Mouse (Mus musculus): ENCODE measurements around the gene Rccd1. TPM values are rescaled to one million over a fixed set of nuclear protein-coding genes. Genes with fewer than 3 reads are reported as not detected.

Gene Rccd1
- total RNA-seq, 1 experiment from 2014 or later = 15.4 TPM

DNA sequence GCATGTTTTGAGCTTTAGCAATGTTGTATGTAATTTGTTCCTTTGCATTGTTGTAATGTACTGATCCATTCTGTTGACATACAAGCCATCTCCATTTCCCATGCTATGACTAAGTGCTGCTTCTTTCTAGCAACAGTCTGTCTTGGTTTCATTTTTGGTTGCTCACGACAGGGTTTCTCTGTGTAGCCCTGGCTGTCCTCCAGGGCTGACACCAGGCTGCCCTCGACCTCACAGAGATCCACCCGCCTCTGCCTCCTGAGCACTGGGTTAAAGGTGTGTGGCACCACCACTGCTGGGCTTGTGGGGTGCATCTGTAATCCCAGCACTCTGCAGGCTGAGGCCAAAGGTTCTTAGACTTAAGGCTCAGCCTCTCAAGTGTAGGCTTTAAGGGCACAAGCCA, 24.7 kb downstream of the Rccd1 start:
- DNase-seq = no peak

DNA sequence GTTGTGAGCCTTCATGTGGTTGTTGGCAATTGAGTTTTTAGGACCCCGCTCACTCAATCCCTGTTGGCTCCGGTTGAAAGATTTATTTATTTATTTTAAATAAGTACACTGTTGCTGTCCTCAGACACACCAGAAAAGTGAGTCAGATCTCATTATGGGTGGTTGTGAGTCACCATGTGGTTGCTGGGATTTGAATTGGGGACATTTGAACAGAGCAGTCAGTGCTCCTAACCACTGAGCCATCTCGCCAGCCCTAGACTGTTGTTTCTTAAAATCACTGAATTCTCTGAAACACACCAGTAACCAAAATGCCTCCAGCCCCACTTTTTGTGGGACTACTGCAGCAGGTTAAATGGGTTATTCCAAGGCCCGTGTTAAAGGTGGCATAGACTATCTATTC, 25.5 kb downstream of the Rccd1 start:
- no peak for DNase-seq

DNA sequence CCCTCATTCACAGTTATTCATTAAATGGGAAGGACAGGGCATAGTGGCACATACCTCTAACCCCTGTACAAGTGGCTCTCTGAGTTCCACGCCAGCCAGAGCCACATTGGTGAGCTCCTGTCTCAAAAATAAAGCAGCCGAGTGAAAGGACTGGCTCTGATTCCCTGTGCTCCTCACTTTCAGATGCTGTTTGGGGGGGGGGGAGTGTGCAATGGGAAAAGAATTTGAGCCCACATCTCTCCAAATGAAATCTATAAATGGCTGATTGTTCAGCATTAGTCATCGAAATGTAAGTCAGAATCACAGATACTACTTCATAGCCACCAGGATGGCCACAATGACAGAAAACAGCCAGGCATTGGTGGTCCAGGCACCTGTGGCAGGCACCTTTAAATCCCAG, 27.2 kb downstream of the Rccd1 start:
- no peak for DNase-seq

GRCm38 (mm10) chr7:80296462-80296861, 27.8 kb downstream of the Rccd1 start:
- DNase-seq = no peak

DNA sequence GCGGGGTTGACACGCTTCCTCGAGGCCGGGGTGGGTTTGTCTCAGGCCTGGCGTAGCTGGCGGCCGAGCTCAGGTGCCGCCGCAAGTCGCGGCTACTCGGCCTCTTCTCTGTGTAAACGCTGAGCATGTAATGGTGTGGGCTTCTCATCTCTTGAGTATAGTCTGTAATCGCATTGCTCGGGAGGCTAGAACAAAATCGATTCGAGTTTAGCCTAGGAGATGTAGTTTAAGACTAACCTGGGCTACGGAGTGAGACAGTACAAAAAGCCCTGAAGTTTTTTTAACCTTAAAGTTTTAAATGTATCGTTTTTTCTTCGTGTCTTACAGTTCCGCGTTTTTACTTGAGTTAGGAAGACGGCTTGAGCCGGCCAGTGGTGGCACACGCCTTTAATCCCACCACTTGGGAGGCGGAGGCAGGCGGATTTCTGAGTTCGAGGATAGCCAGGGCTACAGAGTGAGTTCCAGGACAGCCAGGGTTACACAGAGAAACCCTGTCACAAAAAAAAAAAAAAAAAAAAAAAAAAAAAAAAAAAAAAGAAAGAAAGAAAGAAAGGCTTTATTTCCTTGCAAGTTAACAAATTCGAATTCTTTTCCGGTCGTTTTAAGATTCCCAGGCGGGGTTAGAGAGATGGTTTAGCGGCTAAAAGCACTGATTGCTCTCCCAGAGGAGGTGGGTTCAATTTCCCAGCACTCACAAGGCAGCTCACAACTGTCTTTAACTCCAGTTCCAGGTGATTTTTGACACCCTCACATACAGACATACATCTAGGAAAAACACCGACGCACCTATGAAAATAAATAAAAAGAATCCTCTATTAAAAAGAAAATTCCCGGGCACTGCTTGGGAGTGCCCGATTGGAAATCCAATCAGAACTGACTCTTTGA, 29.2 kb downstream of the Rccd1 start:
- DNase-seq = no peak

- peak; percentile 98 for DNase-seq
These were observed 30.0 kb downstream of the Rccd1 start, which contains the start of gene Prc1 for GRCm38 (mm10) chr7:80294062-80294763. Gene Prc1 (plus strand): TSS chr7:80294450.

DNA sequence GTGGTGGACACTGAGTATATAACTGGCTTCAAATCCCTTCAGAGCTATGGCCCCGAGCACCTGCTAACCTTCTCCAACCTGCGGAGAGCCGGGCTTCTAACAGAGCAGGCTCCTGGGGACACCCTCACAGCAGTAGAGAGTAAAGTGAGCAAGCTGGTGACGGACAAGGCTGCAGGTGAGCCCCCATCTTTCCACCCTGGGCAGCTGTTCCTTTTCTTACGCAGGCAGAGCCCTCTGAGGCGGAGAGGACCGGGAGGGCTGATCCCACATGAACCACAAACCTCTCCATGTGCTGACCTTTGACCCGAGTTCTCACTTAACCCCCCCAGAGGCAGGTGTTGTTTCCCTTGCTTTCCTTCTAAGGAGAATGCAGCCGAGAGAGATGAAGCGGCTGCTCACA, 36.5 kb downstream of the Rccd1 start:
- DNase-seq = no peak

DNA sequence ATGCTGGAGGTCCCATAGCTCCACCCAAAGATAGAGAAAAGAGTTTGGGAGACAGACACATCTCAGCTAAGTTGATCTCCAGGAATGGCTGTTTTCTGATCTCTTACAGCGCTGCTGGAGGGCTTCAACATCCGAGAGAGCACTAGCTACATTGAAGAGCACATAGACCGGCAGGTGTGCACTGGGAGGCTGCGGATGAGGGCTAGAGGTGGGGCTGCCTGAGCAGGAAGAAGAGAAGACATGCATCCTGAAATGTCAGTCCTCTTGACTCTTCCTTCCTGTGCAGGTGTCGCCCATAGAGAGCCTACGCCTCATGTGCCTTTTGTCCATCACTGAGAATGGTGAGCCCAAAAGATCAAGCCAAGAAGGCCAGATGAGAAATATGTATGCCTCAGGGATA, 38.5 kb downstream of the Rccd1 start:
- no peak for DNase-seq

- no peak for DNase-seq
These were observed 39.9 kb downstream of the Rccd1 start for GRCm38 (mm10) chr7:80284391-80284790.

DNA sequence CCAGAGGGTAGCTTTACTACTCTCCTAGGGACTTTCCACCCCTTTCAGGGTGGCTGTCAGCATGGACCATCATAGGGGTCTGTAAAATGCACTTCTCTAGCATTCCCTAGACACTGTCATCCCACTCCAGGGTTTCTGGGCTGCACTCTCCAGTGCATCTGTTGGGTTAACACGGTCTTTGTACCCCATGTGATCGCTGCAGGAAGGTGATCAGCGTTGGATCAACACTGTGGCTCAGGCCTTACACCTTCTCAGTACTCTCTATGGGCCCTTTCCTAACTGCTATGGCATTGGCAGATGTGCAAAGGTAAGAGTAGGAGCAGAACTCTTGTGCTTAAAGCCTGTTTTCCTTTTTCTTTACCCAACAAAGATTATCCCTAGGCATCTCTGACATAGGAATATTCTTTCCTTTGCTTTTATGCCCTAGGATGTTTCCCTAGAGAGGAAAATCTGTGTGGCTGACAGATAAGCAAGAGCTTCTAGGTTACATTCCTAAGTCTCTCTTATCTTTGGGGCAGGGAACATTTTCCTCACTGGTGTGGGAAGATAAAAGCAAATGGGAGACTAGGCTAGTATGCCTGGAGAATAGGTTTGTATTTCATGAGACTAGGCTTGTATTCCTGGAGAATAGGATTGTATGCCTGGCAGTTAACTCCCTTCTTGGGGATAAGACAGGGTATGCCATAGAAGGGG, 40.9 kb downstream of the Rccd1 start:
- no peak for DNase-seq

GRCm38 (mm10) chr7:80281646-80282045, 42.6 kb downstream of the Rccd1 start:
- DNase-seq = peak; percentile 28

- DNase-seq = no peak
These were observed 43.3 kb downstream of the Rccd1 start for GRCm38 (mm10) chr7:80280998-80281397.

DNA sequence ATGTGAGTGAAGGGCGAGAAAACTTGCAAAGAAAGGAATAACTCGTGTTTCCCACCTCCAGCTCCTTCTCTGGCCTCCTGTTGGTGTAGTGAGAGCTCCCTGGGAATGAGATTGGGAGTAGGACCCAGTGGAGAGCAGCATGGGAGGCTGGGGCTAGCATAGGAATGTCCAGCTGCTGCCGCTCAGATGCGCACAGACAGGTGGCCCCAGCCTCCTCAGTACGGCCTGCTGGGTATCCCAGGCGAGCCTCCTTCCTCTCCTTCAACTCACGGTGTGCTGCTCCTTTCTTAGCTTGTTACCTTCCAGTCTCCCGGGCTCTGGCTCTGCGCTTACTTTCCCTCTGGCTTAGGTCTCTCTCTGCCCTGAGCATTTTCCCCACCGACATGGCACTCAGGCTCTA, 44.2 kb downstream of the Rccd1 start:
- DNase-seq = no peak

GRCm38 (mm10) chr7:80276374-80276773, 47.9 kb downstream of the Rccd1 start:
- DNase-seq = no peak

DNA sequence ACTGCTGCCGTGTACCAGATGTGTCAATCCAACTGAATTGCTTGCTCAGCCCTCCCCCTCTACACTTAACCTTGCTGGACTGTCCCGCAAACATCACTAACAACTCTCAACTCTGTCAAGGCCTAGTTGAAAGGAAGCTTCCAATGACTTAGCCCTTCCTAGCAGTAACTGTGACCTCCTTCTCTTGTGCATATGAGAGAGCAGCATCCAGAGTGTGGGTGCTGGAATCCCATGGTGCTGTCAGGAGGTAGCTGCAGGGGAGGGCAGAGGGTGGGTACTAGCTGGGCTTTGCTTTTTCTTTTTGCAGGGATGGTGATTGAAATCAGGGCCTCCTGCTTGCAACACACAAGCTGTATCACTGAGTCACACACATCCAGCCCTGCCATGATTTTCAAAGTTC, 50.8 kb downstream of the Rccd1 start:
- DNase-seq = no peak

- DNase-seq = peak; percentile 52
These were observed 54.5 kb downstream of the Rccd1 start for GRCm38 (mm10) chr7:80269751-80270255.

GRCm38 (mm10) chr7:80268897-80269750, 55.1 kb downstream of the Rccd1 start, which contains the start of gene Vps33b:
Gene Vps33b (plus strand): TSS chr7:80269649.
- peak; percentile 98 for DNase-seq

DNA sequence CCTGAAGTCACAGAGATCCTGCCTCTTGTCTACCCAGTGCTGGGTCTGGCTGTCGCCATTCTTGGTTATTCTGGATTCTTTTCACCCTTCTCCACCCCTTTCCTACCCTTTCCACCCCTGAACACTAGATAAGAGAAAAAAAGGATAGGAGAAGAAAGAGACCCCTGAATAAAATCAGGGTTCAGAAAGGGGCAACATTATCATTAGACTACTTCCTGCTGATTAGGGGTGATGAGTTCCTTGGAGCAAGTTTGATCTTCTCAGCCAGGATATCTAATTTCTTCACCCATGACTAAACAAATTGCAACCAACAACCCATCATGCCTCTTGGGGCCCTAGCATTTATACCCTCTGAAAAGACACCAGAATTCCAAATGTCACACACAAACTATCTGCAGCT, 56.5 kb downstream of the Rccd1 start:
- DNase-seq = no peak

DNA sequence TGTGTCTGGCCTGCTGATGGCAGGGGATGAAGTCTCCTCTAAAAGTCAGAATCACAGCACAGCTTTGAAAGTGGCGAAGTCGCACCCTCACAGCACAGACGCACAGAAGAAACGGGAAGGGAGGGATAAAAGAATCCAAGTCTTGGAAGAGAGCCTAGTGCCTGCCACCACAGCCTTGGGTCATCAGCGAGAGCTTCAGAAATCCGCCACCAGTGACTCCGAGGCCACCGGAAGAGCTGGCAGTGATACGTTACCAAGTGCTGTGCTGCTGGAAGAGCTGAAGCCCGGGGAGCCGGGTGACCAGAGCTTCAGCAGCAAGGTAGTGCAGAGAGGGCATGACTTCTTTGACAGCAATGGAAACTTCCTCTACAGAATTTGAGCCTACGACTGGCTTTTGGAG, 59.6 kb downstream of the Rccd1 start:
- DNase-seq = peak; percentile 30

DNA sequence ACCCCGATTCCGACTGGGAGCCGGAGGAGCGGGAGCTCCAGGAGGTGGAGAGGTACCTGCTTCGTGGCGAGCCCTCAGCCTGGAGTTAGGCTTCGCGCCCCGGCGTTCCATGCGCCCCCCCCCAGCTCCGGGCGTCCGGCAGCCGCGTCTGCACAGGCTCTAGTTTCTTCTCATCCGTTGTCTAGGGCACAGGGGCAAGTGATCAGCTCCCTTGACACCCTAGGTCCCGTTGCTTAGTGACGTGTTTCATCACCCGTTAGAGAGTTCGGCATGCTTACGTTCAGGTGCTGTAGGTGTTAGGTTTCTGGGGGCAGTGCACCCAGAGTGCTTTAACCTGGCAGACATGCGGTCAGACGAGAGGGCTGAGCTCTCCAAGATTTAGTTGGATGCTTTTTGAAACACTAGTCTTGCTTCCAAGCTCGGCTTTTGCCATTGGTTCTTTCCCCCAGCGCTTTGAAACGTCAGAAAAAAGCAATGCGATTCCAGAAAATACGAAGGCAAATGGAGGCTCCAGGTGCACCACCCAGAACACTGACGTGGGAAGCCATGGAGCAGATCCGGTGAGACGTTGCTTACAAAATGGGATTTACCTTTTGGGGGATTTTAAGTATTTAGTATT, 62.8 kb downstream of the Rccd1 start:
- no peak for DNase-seq

Measured in adrenal gland, postnatal 25 days (tissue).